Mouse (Mus musculus) brain, embryonic 14.5 days (tissue): Measurements from ENCODE around the gene Nup214. TPM values are rescaled to one million over a fixed set of nuclear protein-coding genes. Genes with fewer than 3 reads are reported as not detected.

Experiments
- DNase-seq: peaks from one replicate; pipeline ENCODE4 v3.0.0-alpha.2; 2011; ENCODE audit warnings: low read depth
- CTCF ChIP-seq: fragments of 200-500 bp; IDR thresholded peaks from 2 replicates; pipeline ENCODE4 v1.5.1; 2012; ENCODE audit warnings: inconsistent platforms, mild to moderate bottlenecking, moderate library complexity, borderline replicate concordance; ENCODE audit not compliant: insufficient read depth, insufficient read length; ENCODE audit errors: extremely low read depth
- POLR2A ChIP-seq: fragments of 200-500 bp; IDR thresholded peaks from 2 replicates; pipeline ENCODE4 v1.6.1; 2012; ENCODE audit warnings: mild to moderate bottlenecking, inconsistent platforms, borderline replicate concordance; ENCODE audit not compliant: poor library complexity, insufficient read depth, insufficient read length, severe bottlenecking; ENCODE audit errors: extremely low read depth
- polyA plus RNA-seq: library from polyadenylated mRNA; depleted of rRNA; stranded (reverse); fragments of >200 nt; gene quantifications from 2 replicates; pipeline ENCODE4 v1.2.3, GENCODE M21; 2012; rRNA removed

Gene Nup214
- polyA plus RNA-seq, 1 experiment: 42.1 TPM

GRCm38 (mm10) chr2:32094001-32094707 is 119.9 kb downstream of the Nup214 start:
- TF ChIP-seq POLR2A: no peak

DNA sequence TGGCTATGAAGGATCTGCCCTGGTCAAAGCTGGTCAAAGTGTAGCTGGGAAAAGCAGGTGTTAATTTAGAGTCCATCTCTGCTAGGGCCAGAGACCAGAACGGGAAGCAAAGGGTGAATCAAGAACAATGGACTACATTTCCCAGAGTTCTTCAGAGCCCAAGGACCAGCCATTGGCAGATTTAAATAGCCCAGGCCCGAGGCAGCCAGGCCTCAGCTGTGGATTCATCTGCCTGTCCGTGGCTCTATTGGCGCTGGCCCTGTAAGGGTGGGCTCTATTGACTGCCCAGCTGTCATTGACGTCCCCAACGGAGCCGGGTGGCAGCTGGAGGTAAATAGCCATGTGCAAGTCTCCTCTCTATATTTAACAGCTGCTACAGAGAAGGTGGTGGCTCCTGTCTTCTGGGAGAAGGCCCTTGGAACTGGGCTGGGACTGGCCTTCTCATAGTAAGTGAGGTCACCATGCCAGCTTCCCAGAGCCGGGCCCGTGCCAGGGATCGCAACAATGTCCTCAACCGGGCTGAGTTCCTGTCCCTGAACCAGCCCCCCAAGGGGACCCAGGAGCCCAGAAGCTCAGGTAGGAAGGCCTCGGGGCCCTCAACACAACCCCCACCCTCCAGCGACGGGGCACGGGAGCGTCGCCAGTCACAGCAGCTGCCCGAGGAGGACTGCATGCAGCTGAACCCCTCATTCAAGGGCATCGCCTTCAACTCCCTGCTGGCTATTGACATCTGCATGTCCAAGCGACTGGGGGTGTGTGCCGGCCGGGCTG is 121.3 kb downstream of the Nup214 start, which contains the start of gene Plpp7:
Gene Plpp7 (plus strand): TSS at position 178 of the 771 bp plus-strand sequence.
- TF ChIP-seq POLR2A: peak; percentile 19; the same call in 1 of the 2 replicates
- no peak for TF ChIP-seq CTCF
- DNase-seq: peak; percentile 93

More at GRCm38 (mm10) chr2:32094001-32094707, 119.9 kb downstream of the Nup214 start:
- no peak for DNase-seq

- no peak for DNase-seq
These were observed 121.8 kb downstream of the Nup214 start for GRCm38 (mm10) chr2:32096122-32096420.

DNA sequence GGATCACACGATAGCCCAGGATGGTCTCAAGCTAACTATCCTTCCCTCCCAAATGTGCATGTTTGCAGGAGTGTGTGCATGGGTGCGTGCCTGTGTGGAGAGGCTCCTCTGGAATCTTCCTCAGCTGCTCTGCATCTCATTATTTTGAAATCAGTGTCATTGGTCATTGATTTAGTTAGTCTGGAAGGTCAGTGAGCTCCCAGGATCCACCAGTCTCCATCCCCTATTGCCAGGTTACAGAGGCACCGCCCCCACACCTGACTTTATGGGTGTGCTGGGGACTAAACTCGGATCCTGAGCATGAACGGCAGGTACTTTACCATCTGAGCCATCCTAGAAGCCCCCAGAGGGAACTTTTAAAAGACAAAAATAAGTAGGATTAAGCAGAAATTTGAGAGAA is 128.7 kb downstream of the Nup214 start:
- TF ChIP-seq POLR2A (no peak), CTCF (no peak)
- DNase-seq: peak; percentile 4

More at GRCm38 (mm10) chr2:32096122-32096420, 121.8 kb downstream of the Nup214 start:
- no peak for TF ChIP-seq CTCF
- no peak for TF ChIP-seq POLR2A

- no peak for TF ChIP-seq CTCF
- TF ChIP-seq POLR2A: no peak
- DNase-seq: no peak
These were observed 129.3 kb downstream of the Nup214 start for GRCm38 (mm10) chr2:32103557-32103956.

Other genes starting within 250 kb of the Nup214 start
- 0.03 TPM in 2 replicates for gene Qrfp, start 163.9 kb upstream of the Nup214 start, polyA plus RNA-seq
- 7.2 and 10.0 TPM in 2 replicates for gene Fibcd1, start 128.4 kb upstream of the Nup214 start, polyA plus RNA-seq
- 5.8 and 12.0 TPM in 2 replicates for gene Lamc3, start 87.1 kb upstream of the Nup214 start, polyA plus RNA-seq
- 31.2 and 40.1 TPM in 2 replicates for gene Aif1l, start 24.3 kb upstream of the Nup214 start, polyA plus RNA-seq
- 0.33 and 0.86 TPM in 2 replicates for gene Fam78a, start 110.4 kb downstream of the Nup214 start, polyA plus RNA-seq
- 20.5 and 21.1 TPM in 2 replicates for gene Plpp7, start 121.1 kb downstream of the Nup214 start, polyA plus RNA-seq
- gene Prrc2b, start 176.6 kb downstream of the Nup214 start, polyA plus RNA-seq: 94.4 and 171 TPM in 2 replicates